Mouse (Mus musculus) ES-E14 (cell line): ENCODE measurements around the gene Ociad2. TPM values are rescaled to one million over a fixed set of nuclear protein-coding genes. Genes with fewer than 3 reads are reported as not detected.
"Not testable (repeated sequence)": the region's sequence is repeated elsewhere in the genome, so short reads cannot be mapped to it uniquely, and the experiment has no call there.

Experiments used
- DNase-seq: peaks from one replicate; pipeline ENCODE4 v3.0.0-alpha.2; 2013; ENCODE audit warnings: low read depth, low spot score
- H3K27ac ChIP-seq: 2 replicates; pipeline ENCODE4 v1.5.1; 2012; ENCODE audit warnings: low read depth, mild to moderate bottlenecking, low read length, moderate library complexity, mixed read lengths; ENCODE audit not compliant: poor library complexity, insufficient read depth, severe bottlenecking
- H3K36me3 ChIP-seq: 2 replicates; pipeline ENCODE4 v1.6.1; 2012; ENCODE audit warnings: mild to moderate bottlenecking, low read length, moderate library complexity, mixed read lengths; ENCODE audit not compliant: control insufficient read depth, poor library complexity, insufficient read depth, severe bottlenecking
- H3K4me1 ChIP-seq, 2 experiments: fragments of 150-350 bp in 1 of 2; sonication (generic) in 1 of 2; 2 replicates each; pipeline ENCODE4 v1.6.1; 2012; ENCODE audit warnings: low read length in 2 of 2, mild to moderate bottlenecking in 1 of 2, mixed read lengths in 1 of 2; ENCODE audit not compliant: control insufficient read depth in 2 of 2, insufficient read depth in 2 of 2, poor library complexity in 1 of 2
- H3K4me3 ChIP-seq, 2 experiments: fragments of 150-350 bp in 1 of 2; sonication (generic) in 1 of 2; 2 replicates each; pipeline ENCODE4 v1.5.1; 2012; ENCODE audit warnings: low read length in 2 of 2, low read depth in 1 of 2, mild to moderate bottlenecking in 1 of 2, mixed read lengths in 1 of 2; ENCODE audit not compliant: insufficient read depth in 1 of 2, poor library complexity in 1 of 2, severe bottlenecking in 1 of 2
- H3K9ac ChIP-seq: 2 replicates; pipeline ENCODE4 v1.6.1; 2012; ENCODE audit warnings: low read depth, mild to moderate bottlenecking, low read length, mixed read lengths; ENCODE audit not compliant: poor library complexity, insufficient read depth, severe bottlenecking
- H3K9me3 ChIP-seq: fragments of 150-350 bp; sonication (generic); 2 replicates; pipeline ENCODE4 v1.6.1; 2012; ENCODE audit warnings: low read depth, mild to moderate bottlenecking, low read length; ENCODE audit not compliant: control insufficient read depth, insufficient read depth
- CHD2 ChIP-seq: IDR thresholded peaks from 2 replicates; pipeline ENCODE4 v1.6.1; 2014; ENCODE audit warnings: mild to moderate bottlenecking, low read depth, low read length, inconsistent platforms
- HCFC1 ChIP-seq: IDR thresholded peaks from 2 replicates; pipeline ENCODE4 v1.6.1; 2012; ENCODE audit warnings: low read length, inconsistent platforms, borderline replicate concordance; ENCODE audit not compliant: insufficient read depth
- MAFK ChIP-seq: IDR thresholded peaks from 2 replicates; pipeline ENCODE4 v1.6.1; 2014; ENCODE audit warnings: mild to moderate bottlenecking, low read depth, low read length, inconsistent platforms; ENCODE audit not compliant: insufficient read depth
- ZC3H11A ChIP-seq: IDR thresholded peaks from 2 replicates; pipeline ENCODE4 v1.6.1; 2012; ENCODE audit warnings: low read depth, mild to moderate bottlenecking, inconsistent platforms, low read length, borderline replicate concordance
- ZNF384 ChIP-seq: IDR thresholded peaks from 2 replicates; pipeline ENCODE4 v1.6.1; 2012; ENCODE audit warnings: low read depth, low read length, inconsistent platforms
- in situ Hi-C, 2 experiments: fragments of 600-800 bp; cut with MboI; formaldehyde crosslinking; loops; one replicate each; pipeline ENCODE4 v1.15.1; 2025; ENCODE audit warnings: low sequenced_read_pairs in 2 of 2, inconsistent platforms in 1 of 2; ENCODE audit not compliant: unreplicated experiment in 2 of 2
- total RNA-seq: library from RNA; depleted of rRNA; stranded (reverse); fragments of 300-350 nt; gene quantifications from 2 replicates; pipeline ENCODE4 v1.2.3, GENCODE M21; 2012

The Ociad2 gene
- total RNA-seq, 1 experiment = 5.2 TPM

DNA sequence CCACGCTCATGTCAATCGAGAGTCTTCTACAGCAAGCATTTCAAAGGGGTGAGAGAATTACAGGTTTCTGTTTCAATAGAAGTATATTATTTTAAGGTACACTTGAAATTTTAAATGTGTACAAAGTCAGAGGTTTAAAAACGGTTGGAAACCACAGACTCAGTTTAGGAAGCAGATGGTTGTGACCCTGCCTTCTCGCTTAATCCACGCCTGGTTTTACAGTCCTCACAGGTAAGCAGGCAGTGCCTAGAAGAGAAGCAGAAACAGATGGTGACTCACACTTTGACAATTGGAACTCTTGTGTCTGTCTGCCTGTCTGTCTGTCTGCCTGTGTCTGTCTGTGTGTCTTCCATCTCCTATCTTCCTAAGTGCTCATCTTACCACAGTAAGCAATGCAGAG, 17.2 kb downstream of the Ociad2 start:
- H3K9me3 ChIP-seq = no peaks in the 10 kb centered on the region
- no peaks in the 10 kb centered on the region for H3K4me1 ChIP-seq
- H3K9ac ChIP-seq = no peak overlapping the region
- in situ Hi-C loops = no loop called here
- no peaks in the 10 kb centered on the region for H3K36me3 ChIP-seq
- TF ChIP-seq MAFK (no peak), HCFC1 (no peak), ZNF384 (no peak), CHD2 (no peak), ZC3H11A (no peak)
- no peak overlapping the region for H3K4me3 ChIP-seq
- no peak overlapping the region for H3K27ac ChIP-seq
- no peak for DNase-seq

- H3K9me3 ChIP-seq, H3K9ac ChIP-seq, DNase-seq, H3K27ac ChIP-seq, H3K4me3 ChIP-seq, in situ Hi-C loops, H3K36me3 ChIP-seq, H3K4me1 ChIP-seq: not testable (repeated sequence)
These were observed 18.1 kb downstream of the Ociad2 start for GRCm38 (mm10) chr5:73322684-73323083.

GRCm38 (mm10) chr5:73319306-73319705, 21.5 kb downstream of the Ociad2 start:
- TF ChIP-seq HCFC1 (no peak), CHD2 (no peak), ZNF384 (no peak), MAFK (no peak), ZC3H11A (no peak)

GRCm38 (mm10) chr5:73314654-73315053, 26.2 kb downstream of the Ociad2 start:
- H3K4me3 ChIP-seq = no peak overlapping the region
- peaks cover 2 to 13% of the 10 kb centered on the region in 2 experiments; a peak in 2 of 4 replicates for H3K4me1 ChIP-seq
- no peaks in the 10 kb centered on the region for H3K9me3 ChIP-seq
- H3K36me3 ChIP-seq = peaks cover 16% of the 10 kb centered on the region
- TF ChIP-seq CHD2 (no peak), MAFK (no peak), ZNF384 (no peak), ZC3H11A (no peak), HCFC1 (no peak)
- no peak for DNase-seq
- no peak overlapping the region for H3K27ac ChIP-seq
- no peak overlapping the region for H3K9ac ChIP-seq
- in situ Hi-C loops = no loop called here

More at GRCm38 (mm10) chr5:73319306-73319705, 21.5 kb downstream of the Ociad2 start:
- Histone ChIP-seq H3K27ac (no peak overlapping the region), H3K9ac (no peak overlapping the region), H3K4me1 (peaks cover 2 to 13% of the 10 kb centered on the region in 2 experiments; a peak in 2 of 4 replicates), H3K9me3 (no peaks in the 10 kb centered on the region), H3K4me3 (no peak overlapping the region), H3K36me3 (peaks cover 4% of the 10 kb centered on the region)
- in situ Hi-C loops = no loop called here
- no peak for DNase-seq

GRCm38 (mm10) chr5:73313591-73313990, 27.2 kb downstream of the Ociad2 start:
- no peak overlapping the region for H3K9ac ChIP-seq
- TF ChIP-seq CHD2 (no peak), ZNF384 (no peak), HCFC1 (no peak), ZC3H11A (no peak), MAFK (no peak)
- H3K27ac ChIP-seq = no peak overlapping the region
- H3K4me3 ChIP-seq = no peak overlapping the region
- DNase-seq = no peak
- in situ Hi-C loops = no loop called here
- peaks cover 16% of the 10 kb centered on the region for H3K36me3 ChIP-seq
- H3K4me1 ChIP-seq = peaks cover 2 to 13% of the 10 kb centered on the region in 2 experiments; a peak in 2 of 4 replicates
- H3K9me3 ChIP-seq = no peaks in the 10 kb centered on the region
